Mouse (Mus musculus): ENCODE results near the gene Zfp667. TPM values are rescaled to one million over a fixed set of nuclear protein-coding genes. Genes with fewer than 3 reads are reported as not detected.
"Not testable (repeated sequence)": the region's sequence is repeated elsewhere in the genome, so short reads cannot be mapped to it uniquely, and the experiment has no call there.

The Zfp667 gene
- 5.5 and 5.8 TPM in 2 replicates for total RNA-seq (2017)

DNA sequence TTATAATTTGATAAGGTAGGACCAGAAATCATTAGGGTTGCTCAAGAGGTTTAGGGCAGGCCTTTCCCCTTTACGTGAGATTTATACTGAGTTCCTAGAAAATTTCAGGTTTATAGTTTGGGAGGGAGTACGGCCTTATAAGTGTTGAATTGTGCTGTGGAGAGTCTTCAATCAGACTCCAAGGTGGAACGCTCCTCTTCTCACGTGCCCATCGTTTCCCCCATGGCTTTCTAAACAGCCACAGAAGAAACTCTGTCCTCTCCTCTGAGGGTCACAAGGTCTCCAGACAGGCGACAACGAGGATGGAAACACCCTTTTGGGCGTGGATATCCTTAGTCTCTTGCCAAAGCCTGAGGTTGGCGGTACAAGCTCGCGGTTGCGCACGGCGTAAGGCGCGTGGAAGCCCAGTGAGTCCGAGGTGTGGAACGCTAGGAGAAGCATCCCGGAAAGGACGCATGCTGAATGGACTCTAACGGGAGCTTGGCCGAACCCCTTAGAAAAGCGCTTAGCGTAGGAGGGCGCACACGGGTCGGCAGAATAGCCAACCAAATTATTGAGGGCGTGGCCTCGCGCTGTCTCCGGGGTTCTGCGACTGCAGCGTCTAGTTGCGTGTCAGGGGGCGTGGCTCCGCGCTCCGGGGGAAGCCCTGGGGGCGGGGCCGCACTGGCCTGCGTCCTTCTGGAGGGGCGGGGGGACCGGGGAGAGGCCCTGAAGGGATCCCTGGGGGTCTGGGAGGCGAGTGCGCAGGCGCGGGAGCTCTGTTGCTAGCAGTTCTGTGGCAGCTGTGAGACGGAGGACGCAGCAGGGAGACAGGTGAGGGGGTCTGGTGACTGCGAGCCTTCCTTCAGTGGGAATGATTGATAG lies at the start of gene Zfp667:
Zfp667 (plus strand) TSS at position 738 of the 864 bp plus-strand sequence.
- ATAC-seq (ENCODE audit: extremely low read depth, insufficient number of reproducible peaks, low FRiP score, poor library complexity, severe bottlenecking), result peak; percentile 70

DNA sequence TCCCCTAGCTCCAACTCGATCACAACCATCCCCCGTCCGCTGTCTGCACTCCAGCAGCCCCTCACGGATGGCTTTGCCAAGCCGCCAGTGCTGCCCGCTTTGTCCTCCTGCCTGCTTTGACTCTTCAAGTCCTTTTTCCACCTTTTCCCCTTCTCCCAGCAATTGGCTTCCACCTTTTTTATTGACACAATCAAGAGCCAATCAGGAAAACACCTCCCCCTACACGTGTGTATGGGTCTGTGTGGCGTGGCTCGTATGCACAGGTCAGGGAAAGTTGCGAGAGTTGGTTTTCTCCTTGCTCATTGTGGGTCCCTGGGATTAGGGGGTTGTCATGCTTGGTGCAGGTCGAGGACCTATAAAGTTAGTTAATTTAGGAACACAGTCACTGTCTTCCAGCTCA lies 46.6 kb upstream of the Zfp667 start:
- no peak for ATAC-seq (ENCODE audit: extremely low read depth, insufficient number of reproducible peaks, low FRiP score, poor library complexity, severe bottlenecking)

DNA sequence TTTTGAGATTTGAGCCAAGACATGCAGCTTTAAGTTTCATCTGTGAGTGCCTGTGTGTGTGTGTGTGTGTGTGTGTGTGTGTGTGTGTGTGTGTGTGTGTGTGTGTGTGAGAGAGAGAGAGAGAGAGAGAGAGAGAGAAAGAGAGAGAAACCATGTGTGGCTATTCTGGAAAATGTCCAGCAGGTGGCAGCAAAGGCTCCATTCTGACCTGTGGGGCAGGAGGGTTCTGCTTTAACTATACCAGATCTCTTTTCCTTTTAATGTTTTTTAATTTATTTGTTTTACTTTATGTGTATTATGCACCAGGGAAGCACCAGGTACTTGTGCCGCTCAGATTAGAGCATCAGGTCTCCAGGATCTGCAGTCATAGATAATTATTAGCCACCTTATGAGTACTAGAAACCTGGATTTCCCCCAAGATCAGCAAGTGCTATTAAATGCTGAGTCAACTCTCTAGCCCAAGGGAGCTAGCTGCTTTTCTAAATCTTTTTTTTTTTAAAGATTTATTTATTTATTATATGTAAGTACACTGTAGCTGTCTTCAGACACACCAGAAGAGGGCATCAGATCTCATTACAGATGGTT lies 45.4 kb upstream of the Zfp667 start:
- peak; percentile 55; the same call in 1 of the 2 replicates for ATAC-seq (ENCODE audit: extremely low read depth, insufficient number of reproducible peaks, low FRiP score, poor library complexity, severe bottlenecking)

DNA sequence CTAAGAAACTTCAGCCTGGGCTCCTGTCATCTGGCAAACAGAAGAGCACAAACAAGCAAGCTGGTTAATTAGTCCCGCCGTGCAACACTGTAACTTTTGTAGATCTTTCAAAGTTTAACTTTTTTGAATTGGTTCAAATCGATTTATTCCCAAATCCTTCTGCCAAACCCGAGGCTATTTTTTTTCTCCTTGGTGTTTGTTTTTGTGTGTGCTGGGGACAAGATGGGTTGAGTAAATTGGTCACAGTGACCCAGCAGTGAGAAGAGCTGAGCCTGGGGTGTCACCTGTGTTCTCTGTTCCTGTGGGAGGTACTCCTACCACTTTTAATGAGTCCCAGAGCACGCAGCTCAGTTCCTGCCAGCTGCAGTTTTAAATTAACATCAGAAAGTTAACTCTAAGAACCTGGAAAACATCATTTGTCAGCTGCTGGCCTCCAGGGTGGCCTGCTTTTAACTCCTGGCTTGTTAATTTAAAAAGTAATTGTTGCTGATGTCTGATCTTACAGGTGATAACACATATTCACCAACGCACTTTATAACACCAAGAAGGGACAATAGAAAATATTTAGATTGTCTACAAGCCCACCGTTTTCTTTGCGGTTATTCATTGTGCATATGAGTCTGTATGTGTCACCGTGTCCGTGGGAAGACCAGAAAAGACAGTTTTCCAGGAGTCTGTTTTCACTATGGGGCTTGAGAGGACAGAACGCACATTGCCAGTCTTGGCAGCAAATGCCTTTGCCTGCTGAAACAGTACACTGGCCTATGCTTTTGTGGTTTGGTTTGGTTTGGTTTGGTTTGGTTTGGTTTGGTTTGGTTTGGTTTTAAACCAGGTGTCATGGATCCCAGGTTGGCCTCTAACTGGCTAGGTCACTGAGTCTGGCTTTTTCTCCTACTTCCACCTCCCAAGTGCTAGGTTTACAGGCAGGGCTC lies 41.8 kb upstream of the Zfp667 start:
- ATAC-seq (ENCODE audit: extremely low read depth, insufficient number of reproducible peaks, low FRiP score, poor library complexity, severe bottlenecking), result no peak

DNA sequence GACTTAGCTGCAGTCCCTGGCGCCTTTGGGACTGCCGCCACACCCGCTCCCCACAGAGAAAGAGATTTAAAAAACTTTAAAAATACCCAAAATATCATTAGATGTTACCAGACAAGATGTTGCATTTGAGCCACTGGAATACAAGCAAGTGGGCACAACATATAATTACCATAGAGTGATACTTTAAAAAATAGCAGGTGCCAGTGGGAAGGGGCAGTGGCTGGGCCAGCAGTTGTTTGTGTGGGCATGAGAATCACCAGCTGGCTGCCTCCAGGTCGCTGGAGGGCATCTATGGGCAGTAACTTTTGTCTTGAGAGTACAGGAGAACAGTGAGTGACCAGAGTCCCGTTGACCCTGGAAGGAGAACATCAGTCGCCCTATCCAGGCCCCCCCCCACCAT lies 34.0 kb upstream of the Zfp667 start, which contains the start of gene Epp13:
Epp13 (plus strand) TSS at position 301 of the 400 bp plus-strand sequence.
- no peak for ATAC-seq (ENCODE audit: extremely low read depth, insufficient number of reproducible peaks, low FRiP score, poor library complexity, severe bottlenecking)

DNA sequence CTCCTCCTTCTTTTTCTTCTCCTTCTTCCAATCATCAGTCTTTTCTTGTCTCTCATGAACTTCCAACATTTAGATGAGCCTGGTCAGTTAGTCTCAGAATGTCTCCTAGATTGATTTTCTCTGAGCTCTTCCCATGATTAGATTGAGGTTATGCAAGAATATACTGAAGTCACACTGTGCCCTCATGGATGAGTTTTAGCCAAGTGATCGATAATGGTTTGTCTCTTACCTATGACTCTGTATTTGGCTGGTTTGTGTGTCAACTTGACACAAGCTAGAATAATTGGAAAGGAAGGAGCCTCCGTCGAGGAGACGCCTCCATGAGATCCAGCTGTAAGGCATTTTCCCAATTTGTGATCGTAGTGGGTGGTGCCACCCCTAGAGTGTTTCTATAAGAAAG lies 31.9 kb upstream of the Zfp667 start:
- ATAC-seq (ENCODE audit: extremely low read depth, insufficient number of reproducible peaks, low FRiP score, poor library complexity, severe bottlenecking), result no peak

DNA sequence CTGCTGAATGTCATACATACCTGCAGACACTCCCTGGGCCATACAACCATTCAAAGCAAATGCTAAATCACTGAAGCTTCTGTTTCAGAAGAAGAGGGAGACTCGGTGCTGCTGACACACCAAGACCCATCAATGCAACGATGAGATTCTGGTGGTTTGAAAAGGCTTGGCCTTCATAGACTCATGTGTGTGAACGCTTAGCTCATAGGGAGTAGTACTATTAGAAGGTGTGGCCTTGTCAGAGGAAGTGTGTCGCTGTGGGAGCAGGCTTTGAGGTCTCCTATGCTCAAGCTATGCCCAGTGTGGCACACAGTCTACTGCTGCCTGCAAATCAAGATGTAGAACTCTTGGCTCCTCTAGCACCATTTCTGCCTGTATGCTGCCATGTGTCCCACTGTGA lies 29.0 kb upstream of the Zfp667 start:
- no peak for ATAC-seq (ENCODE audit: extremely low read depth, insufficient number of reproducible peaks, low FRiP score, poor library complexity, severe bottlenecking)

DNA sequence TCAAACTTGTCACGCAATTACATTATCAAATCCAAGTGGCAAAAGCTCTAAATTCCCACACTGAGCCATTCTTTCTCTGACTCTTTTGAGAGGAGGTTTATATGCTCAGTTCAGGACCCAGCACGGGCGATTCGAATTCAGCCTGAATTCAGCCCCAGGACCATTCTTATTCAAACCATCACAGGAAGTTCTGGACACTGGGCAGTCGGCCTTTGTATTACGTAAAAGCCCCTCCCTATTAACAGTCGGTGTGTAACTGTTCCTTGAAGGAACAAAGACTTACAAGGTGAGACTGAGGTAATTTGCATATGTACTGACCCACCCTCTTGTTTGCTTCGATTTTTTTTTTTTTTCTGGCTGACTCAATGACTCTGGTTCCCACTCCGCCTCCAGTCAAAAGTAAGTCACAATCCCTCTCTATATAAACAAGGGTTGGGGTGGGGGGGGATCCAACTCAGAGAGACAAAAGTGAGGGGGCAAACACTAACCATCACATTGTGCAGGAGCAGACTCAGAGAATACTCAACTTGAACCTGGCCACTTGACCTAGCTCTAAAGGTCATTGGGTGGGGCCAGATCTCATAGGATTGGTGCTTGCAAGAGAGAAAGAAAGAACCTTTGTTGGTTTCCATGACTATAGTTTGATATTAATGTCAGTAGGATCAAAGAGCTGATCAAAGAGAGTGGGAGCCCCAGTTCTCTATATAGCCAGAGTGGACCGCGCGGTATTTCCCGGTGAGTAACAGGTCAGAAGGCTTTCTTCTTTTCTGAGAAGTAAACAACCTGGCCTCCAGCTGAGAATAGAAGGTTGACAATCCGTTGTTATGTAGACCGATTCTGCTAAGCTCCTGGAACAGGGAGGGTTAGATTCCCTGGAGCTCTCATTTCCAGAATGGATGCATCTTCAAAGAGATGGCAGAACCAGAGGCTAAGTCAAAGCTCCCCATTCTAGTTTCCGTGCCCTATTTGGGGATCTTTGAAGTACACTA lies 27.9 kb upstream of the Zfp667 start:
- no peak for ATAC-seq (ENCODE audit: extremely low read depth, insufficient number of reproducible peaks, low FRiP score, poor library complexity, severe bottlenecking)

DNA sequence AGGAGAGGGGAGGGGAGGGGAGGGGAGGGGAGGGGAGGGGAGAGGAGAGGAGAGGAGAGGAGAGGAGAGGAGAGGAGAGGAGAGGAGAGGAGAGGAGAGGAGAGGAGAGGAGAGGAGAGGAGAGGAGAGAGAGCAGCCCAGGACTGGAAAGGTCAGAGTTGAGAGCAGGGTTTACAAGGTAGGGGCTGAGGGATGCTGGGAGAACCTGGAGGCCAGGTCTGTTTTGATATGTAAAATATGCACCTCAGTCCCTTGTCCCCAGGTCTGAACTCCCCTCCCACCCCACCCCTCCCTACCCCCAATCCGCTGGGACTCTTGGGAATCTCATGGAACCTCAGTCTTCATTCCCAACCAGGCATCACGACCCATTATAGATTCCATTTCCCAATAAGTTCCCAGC lies 26.4 kb upstream of the Zfp667 start:
- not testable (repeated sequence) for ATAC-seq (ENCODE audit: extremely low read depth, insufficient number of reproducible peaks, low FRiP score, poor library complexity, severe bottlenecking)

DNA sequence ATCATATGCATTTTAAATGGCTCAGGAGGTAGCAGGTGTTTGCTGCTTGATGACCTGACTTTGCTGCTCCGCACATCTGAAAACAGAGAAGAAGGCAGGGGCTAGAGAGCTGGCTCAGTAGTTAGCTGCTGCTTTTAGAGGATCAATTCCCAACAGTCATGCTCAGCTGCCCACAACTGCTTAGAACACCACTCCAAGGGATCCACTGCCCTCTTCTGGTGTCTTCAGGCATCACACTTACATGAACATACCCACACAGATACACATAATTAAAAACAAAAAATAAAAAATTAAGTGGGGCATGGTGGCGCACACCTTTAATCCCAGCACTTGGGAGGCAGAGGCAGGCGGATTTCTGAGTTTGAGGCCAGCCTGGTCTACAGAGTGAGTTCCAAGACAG lies 24.3 kb upstream of the Zfp667 start:
- no peak for ATAC-seq (ENCODE audit: extremely low read depth, insufficient number of reproducible peaks, low FRiP score, poor library complexity, severe bottlenecking)

DNA sequence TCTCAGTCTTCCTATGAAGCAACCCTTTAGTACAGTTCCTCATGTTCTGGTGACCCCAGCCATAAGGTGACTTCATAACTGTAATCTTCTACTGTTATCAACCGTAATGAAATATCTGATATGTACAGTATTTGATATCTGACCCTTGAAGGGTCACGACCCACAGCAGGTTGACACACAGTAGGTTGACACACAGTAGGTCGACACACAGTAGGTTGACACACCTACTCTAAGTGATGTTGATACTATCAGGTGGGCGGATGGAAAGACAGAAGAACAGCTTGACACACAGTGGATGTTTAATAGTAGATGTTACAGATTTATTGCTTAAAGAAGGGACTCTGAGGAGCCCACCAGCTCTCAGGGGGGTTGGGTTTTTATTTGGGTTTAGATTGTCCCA lies 23.4 kb upstream of the Zfp667 start:
- no peak for ATAC-seq (ENCODE audit: extremely low read depth, insufficient number of reproducible peaks, low FRiP score, poor library complexity, severe bottlenecking)

DNA sequence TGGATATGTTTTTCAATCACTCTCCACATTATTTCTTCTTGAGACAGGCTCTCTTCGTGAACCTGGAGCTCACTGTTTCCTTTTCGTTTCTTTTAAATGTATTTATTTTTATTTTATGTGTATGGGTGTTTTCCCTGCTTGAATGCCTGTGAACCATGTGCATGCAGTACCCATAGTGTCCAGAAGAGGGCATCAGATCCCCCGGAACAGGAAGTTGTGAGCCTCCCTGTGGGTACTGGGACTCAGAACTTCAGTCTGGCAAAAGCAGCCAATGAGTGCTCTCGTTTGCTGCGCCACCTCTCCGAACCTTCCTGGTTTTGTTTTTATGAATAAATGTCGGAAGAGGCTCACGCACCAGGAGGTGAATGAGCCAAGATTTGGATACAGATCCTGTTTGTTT lies 20.7 kb upstream of the Zfp667 start:
- ATAC-seq (ENCODE audit: extremely low read depth, insufficient number of reproducible peaks, low FRiP score, poor library complexity, severe bottlenecking), result 0 out of 2 replicates have a peak, but pooled peaks have one; percentile 33

DNA sequence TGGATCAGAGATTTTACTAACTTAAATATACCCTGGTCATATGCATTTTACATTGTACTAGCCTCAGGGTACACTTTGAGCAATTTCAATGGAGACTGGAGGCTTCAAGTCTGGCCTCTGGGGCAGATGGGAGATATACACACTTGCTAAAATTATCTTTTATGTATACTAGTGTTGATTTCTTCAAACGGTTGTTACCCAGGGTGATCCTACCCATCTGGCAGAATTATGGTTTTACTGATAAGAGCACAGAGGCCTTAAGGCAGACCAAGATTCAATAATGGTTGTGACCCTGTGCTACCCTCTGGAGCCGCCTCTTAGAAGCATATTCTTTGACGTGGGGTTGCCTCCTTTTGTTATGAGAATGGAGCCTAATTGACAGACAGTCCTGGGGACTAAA lies 8.5 kb upstream of the Zfp667 start:
- no peak for ATAC-seq (ENCODE audit: extremely low read depth, insufficient number of reproducible peaks, low FRiP score, poor library complexity, severe bottlenecking)

DNA sequence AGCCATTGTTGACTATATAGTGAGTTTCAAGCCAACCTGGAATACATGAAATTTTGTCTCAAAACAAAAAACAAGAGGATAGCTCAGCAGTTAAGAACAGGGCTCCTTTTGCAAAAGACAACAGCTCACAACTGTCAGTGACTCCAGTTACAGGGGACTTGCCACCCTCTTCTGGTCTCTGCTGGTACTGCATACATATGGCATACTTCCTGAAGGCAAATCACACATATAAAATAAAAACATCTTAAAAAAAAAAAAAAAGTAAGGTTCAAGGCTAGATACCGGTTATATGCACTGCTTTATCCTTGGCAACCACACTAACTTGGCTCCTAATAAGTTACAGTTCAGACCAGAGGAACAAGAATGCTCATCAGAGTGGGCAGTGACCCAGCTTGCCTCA lies 3.6 kb upstream of the Zfp667 start:
- ATAC-seq (ENCODE audit: extremely low read depth, insufficient number of reproducible peaks, low FRiP score, poor library complexity, severe bottlenecking), result peak; percentile 61

DNA sequence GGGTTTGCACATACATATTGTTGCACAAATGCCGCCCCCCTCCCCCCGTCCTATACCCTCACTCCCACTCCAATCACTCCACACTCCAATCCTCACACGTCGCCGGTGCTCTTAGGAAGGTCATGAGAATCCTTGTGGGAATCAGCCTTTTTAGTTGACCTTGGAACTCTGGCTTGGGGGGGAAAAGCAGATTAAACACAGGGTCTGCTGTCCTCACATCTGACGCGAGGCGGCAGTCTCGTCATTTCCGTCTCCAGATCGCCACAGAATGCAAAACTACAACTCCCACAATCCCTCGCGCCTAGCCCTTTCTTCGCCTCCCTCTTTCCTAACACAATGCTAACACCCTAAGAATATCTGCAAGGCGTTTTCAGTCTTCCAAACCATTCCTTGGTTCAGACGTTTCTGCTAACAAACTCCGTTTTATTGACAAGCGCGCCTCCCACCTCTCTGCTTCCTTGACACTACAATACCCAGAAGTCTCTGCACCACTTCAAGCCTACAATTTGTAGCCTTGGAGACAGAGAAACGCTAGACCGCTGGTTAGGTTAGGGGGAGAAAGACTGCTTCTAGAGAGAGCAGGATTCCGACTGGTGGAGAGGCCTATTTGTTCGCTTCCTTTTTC lies 2.8 kb upstream of the Zfp667 start:
- ATAC-seq (ENCODE audit: extremely low read depth, insufficient number of reproducible peaks, low FRiP score, poor library complexity, severe bottlenecking), result peak; percentile 66

DNA sequence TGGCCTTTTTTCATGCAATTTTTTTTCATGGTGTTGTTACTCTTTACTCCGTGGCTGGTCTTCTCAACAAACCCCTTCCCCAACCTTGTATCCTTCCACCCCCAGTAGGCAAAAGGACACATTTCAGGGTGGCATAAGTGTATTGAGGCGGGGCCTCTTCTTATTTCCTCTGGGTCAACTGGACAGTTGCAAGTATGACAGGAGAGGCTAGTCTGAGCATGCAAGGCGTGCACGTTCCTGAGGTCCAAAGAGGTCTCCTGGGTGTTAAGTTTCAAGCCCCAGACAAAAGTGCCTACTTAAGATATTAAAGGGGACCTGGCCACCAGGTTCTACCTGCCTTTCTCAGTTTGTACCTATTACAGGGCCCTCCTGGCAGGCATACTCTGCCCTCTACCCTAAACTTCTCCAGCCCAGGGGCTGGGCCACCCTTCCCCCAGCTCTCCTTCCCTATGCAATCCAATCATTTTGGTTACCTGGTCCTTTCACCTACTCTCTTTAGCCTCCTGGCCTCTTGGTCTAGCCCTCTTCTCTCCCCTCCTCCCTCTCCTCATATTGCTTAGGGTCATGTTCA lies 1.9 kb upstream of the Zfp667 start:
- no peak for ATAC-seq (ENCODE audit: extremely low read depth, insufficient number of reproducible peaks, low FRiP score, poor library complexity, severe bottlenecking)

DNA sequence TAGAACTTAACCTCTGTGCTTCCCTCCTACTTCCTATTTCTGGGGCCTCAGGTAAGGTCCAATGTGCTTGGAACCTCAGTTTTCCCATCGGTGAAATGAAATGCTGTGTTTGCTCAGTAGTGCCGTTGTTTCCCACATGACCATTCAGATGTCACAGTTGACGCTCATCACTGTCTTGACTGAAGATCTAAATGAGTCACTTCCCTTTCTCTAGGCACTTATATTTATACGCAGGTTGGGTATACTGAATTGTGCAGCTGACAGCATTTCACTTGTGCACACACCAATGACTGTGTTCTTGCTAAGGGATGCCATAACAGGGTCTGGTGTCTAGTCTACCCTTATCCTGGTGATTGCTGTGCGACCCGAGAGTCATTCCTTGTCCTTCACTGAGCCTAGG lies 1.0 kb upstream of the Zfp667 start:
- no peak for ATAC-seq (ENCODE audit: extremely low read depth, insufficient number of reproducible peaks, low FRiP score, poor library complexity, severe bottlenecking)
